Mouse (Mus musculus): ENCODE results near the gene Sh2b1. TPM values are rescaled to one million over a fixed set of nuclear protein-coding genes. Genes with fewer than 3 reads are reported as not detected.

Sh2b1 gene
- polyA plus RNA-seq, 1 experiment = 54.4 TPM

DNA sequence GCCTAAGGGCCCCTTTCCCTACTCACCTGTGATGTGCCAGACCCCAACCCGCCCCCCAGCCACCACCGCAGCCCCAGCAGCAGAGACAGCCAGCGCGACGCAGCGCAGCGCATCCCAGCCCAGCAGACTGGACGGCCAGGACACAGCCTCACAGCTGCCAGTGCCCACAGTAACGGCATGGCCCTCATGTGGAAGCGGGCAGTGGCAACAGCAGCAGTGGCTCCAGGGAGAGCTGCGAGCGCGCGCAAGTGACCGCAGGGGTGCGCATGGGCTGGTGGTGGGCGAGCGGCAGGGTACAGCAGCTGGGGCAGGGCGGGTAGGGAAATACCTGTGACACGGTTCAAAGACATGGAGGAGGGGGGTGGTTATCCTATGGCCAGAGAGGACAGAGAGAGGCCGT is 29.0 kb downstream of the Sh2b1 start:
- Histone ChIP-seq H3K27me3 (ENCODE audit: control insufficient read depth, insufficient read depth, low read length) (no peaks in the 10 kb centered on the region), H3K4me1 (ENCODE audit: control insufficient read depth, insufficient read depth, insufficient read length, low read length) (no peaks in the 10 kb centered on the region), H3K36me3 (ENCODE audit: control insufficient read depth, insufficient read depth, low read length) (peaks cover 31% of the 10 kb centered on the region), H3K4me3 (ENCODE audit: low read depth, low read length) (no peak overlapping the region), H3K27ac (ENCODE audit: insufficient read depth, low read depth, low read length) (no peak overlapping the region)
- WGBS = 95% methylated on average over 21 of the region's 21 CpGs
- TF ChIP-seq POLR2A (IDR thresholded peaks at IDR 0.05; ENCODE audit: low read depth, low read length) (no peak), CTCF (IDR thresholded peaks at IDR 0.05; ENCODE audit: extremely low read depth, insufficient read length, insufficient replicate concordance, low read depth, low read length) (no peak)

- H3K27me3 ChIP-seq (ENCODE audit: control insufficient read depth, insufficient read depth, low read length) = no peaks in the 10 kb centered on the region
- no peak overlapping the region for H3K27ac ChIP-seq (ENCODE audit: insufficient read depth, low read depth, low read length)
- no peak overlapping the region for H3K4me3 ChIP-seq (ENCODE audit: low read depth, low read length)
- WGBS = 96% methylated on average over 15 of the region's 15 CpGs
- no peak for TF ChIP-seq POLR2A (IDR thresholded peaks at IDR 0.05; ENCODE audit: low read depth, low read length)
- TF ChIP-seq CTCF (IDR thresholded peaks at IDR 0.05; ENCODE audit: extremely low read depth, insufficient read length, insufficient replicate concordance, low read depth, low read length) = no peak
- no peaks in the 10 kb centered on the region for H3K4me1 ChIP-seq (ENCODE audit: control insufficient read depth, insufficient read depth, insufficient read length, low read length)
- H3K36me3 ChIP-seq (ENCODE audit: control insufficient read depth, insufficient read depth, low read length) = peaks cover 31% of the 10 kb centered on the region
Measured at GRCm38 (mm10) chr7:126445104-126445815, 30.0 kb downstream of the Sh2b1 start.

GRCm38 (mm10) chr7:126444536-126444935 is 30.7 kb downstream of the Sh2b1 start:
- H3K27ac ChIP-seq (ENCODE audit: insufficient read depth, low read depth, low read length) = no peak overlapping the region
- H3K4me3 ChIP-seq (ENCODE audit: low read depth, low read length) = no peak overlapping the region
- WGBS = 94% methylated on average over 9 of the region's 9 CpGs
- no peaks in the 10 kb centered on the region for H3K27me3 ChIP-seq (ENCODE audit: control insufficient read depth, insufficient read depth, low read length)
- H3K36me3 ChIP-seq (ENCODE audit: control insufficient read depth, insufficient read depth, low read length) = peaks cover 31% of the 10 kb centered on the region
- no peaks in the 10 kb centered on the region for H3K4me1 ChIP-seq (ENCODE audit: control insufficient read depth, insufficient read depth, insufficient read length, low read length)
- TF ChIP-seq POLR2A (IDR thresholded peaks at IDR 0.05; ENCODE audit: low read depth, low read length) (no peak), CTCF (IDR thresholded peaks at IDR 0.05; ENCODE audit: extremely low read depth, insufficient read length, insufficient replicate concordance, low read depth, low read length) (no peak)

DNA sequence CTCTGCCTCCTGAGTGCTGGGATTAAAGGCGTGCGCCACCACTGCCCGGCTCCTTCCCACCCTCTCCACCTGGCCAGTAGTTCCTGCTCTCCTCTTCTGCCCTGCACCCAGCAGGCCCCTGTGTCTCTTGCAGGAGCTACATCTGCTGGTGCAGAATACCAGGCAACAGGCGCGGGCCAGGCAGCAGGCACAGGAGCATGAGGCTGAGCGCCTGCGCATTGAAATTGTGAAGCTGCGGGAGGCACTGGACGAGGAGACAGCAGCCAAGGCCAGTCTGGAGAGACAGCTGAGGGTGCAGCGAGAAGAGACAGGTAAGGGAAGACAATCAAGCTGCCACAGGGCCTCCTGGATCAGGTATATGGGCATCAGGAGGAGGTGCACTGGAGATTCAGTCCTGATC is 31.2 kb downstream of the Sh2b1 start:
- WGBS = 92% methylated on average over 10 of the region's 10 CpGs
- no peak overlapping the region for H3K27ac ChIP-seq (ENCODE audit: insufficient read depth, low read depth, low read length)
- H3K36me3 ChIP-seq (ENCODE audit: control insufficient read depth, insufficient read depth, low read length) = peaks cover 32% of the 10 kb centered on the region
- H3K27me3 ChIP-seq (ENCODE audit: control insufficient read depth, insufficient read depth, low read length) = no peaks in the 10 kb centered on the region
- H3K4me1 ChIP-seq (ENCODE audit: control insufficient read depth, insufficient read depth, insufficient read length, low read length) = no peaks in the 10 kb centered on the region
- no peak overlapping the region for H3K4me3 ChIP-seq (ENCODE audit: low read depth, low read length)
- TF ChIP-seq POLR2A (IDR thresholded peaks at IDR 0.05; ENCODE audit: low read depth, low read length) = no peak

DNA sequence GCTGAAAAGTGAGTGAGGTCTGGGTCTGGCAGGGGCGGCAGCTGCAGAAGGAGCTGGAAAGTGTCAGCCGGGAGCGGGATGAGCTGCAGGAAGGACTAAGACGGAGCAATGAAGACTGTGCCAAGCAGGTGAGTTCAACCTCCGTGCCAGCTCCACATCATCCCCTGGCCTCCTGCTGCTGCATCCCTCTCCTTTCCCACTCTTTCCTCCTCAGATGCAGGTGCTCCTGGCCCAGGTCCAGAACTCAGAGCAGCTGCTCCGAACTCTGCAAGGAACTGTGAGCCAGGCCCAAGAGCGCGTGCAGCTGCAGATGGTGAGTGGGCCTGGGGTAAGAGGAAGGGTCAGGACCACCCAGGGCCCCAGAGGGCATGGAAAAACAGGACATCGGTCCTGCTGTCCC is 35.1 kb downstream of the Sh2b1 start:
- Histone ChIP-seq H3K36me3 (ENCODE audit: control insufficient read depth, insufficient read depth, low read length) (peaks cover 23% of the 10 kb centered on the region), H3K27me3 (ENCODE audit: control insufficient read depth, insufficient read depth, low read length) (no peaks in the 10 kb centered on the region), H3K4me3 (ENCODE audit: low read depth, low read length) (no peak overlapping the region), H3K4me1 (ENCODE audit: control insufficient read depth, insufficient read depth, insufficient read length, low read length) (no peaks in the 10 kb centered on the region), H3K27ac (ENCODE audit: insufficient read depth, low read depth, low read length) (no peak overlapping the region)
- TF ChIP-seq POLR2A (IDR thresholded peaks at IDR 0.05; ENCODE audit: low read depth, low read length) (no peak), CTCF (IDR thresholded peaks at IDR 0.05; ENCODE audit: extremely low read depth, insufficient read length, insufficient replicate concordance, low read depth, low read length) (no peak)
- WGBS = 70% methylated on average over 9 of the region's 9 CpGs

- Histone ChIP-seq H3K27me3 (ENCODE audit: control insufficient read depth, insufficient read depth, low read length) (no peaks in the 10 kb centered on the region), H3K4me3 (ENCODE audit: low read depth, low read length) (no peak overlapping the region), H3K4me1 (ENCODE audit: control insufficient read depth, insufficient read depth, insufficient read length, low read length) (no peaks in the 10 kb centered on the region), H3K27ac (ENCODE audit: insufficient read depth, low read depth, low read length) (no peak overlapping the region), H3K36me3 (ENCODE audit: control insufficient read depth, insufficient read depth, low read length) (peaks cover 25% of the 10 kb centered on the region)
- no peak for TF ChIP-seq POLR2A (IDR thresholded peaks at IDR 0.05; ENCODE audit: low read depth, low read length)
- peak; percentile 93 for TF ChIP-seq CTCF (IDR thresholded peaks at IDR 0.05; ENCODE audit: extremely low read depth, insufficient read length, insufficient replicate concordance, low read depth, low read length)
- WGBS = 22% methylated on average over 8 of the region's 8 CpGs
Measured at GRCm38 (mm10) chr7:126436851-126437250, 38.4 kb downstream of the Sh2b1 start.

DNA sequence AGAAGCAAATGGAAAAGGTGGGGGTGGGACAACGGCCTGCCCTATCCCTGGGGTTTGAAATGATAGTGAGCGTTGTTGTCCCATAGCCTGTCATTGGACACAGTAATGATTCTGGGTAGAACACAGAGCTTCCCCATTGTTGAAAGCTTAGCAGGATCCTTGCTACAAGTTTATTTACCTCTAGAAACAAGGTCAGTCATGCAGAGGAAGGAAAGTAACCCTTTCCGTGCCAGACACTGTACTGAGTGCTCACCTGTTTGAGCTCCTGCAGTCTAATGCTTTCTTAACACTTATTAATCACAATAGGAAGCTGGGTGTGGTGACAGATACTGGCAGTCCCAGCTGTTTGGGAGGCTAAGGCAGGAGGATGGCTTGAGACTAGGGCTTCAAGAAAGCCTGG is 39.4 kb downstream of the Sh2b1 start:
- TF ChIP-seq CTCF (IDR thresholded peaks at IDR 0.05; ENCODE audit: extremely low read depth, insufficient read length, insufficient replicate concordance, low read depth, low read length) = no peak
- no peak for TF ChIP-seq POLR2A (IDR thresholded peaks at IDR 0.05; ENCODE audit: low read depth, low read length)
- Histone ChIP-seq H3K4me3 (ENCODE audit: low read depth, low read length) (no peak overlapping the region), H3K4me1 (ENCODE audit: control insufficient read depth, insufficient read depth, insufficient read length, low read length) (no peaks in the 10 kb centered on the region), H3K27me3 (ENCODE audit: control insufficient read depth, insufficient read depth, low read length) (no peaks in the 10 kb centered on the region), H3K27ac (ENCODE audit: insufficient read depth, low read depth, low read length) (no peak overlapping the region), H3K36me3 (ENCODE audit: control insufficient read depth, insufficient read depth, low read length) (peaks cover 26% of the 10 kb centered on the region)
- 80% methylated on average over 3 of the region's 3 CpGs for WGBS
